Mouse (Mus musculus) small intestine, adult 2 months (tissue): ENCODE results near the gene Speg. TPM values are rescaled to one million over a fixed set of nuclear protein-coding genes. Genes with fewer than 3 reads are reported as not detected.

ENCODE experiments used
- H3K27ac ChIP-seq: fragments of 200-500 bp; 2 replicates; pipeline ENCODE4 v1.5.1; 2012; ENCODE audit warnings: low read depth, low read length, control low read depth, inconsistent platforms; ENCODE audit not compliant: insufficient read depth
- H3K27me3 ChIP-seq: fragments of 200-500 bp; 2 replicates; pipeline ENCODE4 v1.6.1; 2012; ENCODE audit warnings: mild to moderate bottlenecking, moderate library complexity, low read length, inconsistent platforms; ENCODE audit not compliant: control insufficient read depth, insufficient read depth
- H3K36me3 ChIP-seq: fragments of 200-500 bp; 2 replicates; pipeline ENCODE4 v1.6.1; 2012; ENCODE audit warnings: mild to moderate bottlenecking, low read length, control low read depth, inconsistent platforms; ENCODE audit not compliant: control insufficient read depth, insufficient read depth
- H3K4me1 ChIP-seq: fragments of 200-500 bp; 2 replicates; pipeline ENCODE4 v1.6.1; 2012; ENCODE audit warnings: low read length, inconsistent platforms, mixed read lengths; ENCODE audit not compliant: control insufficient read depth, insufficient read depth, insufficient read length
- H3K4me3 ChIP-seq: fragments of 200-500 bp; 2 replicates; pipeline ENCODE4 v1.5.1; 2012; ENCODE audit warnings: low read depth, mild to moderate bottlenecking, control low read depth, inconsistent platforms, low read length, moderate library complexity
- CTCF ChIP-seq: fragments of 200-500 bp; IDR thresholded peaks from 2 replicates; pipeline ENCODE4 v1.5.1; 2012; ENCODE audit warnings: low read depth, mild to moderate bottlenecking, control low read depth, inconsistent platforms, low read length, moderate library complexity, mixed read lengths; ENCODE audit not compliant: insufficient replicate concordance, insufficient read length; ENCODE audit errors: extremely low read depth
- POLR2A ChIP-seq: fragments of 200-500 bp; IDR thresholded peaks from 2 replicates; pipeline ENCODE4 v1.6.1; 2012; ENCODE audit warnings: low read depth, mild to moderate bottlenecking, control low read depth, inconsistent platforms, low read length, moderate library complexity
- WGBS: fragments of 180-500 bp; shearing (Covaris S2); methylation state at CpG from one replicate; pipeline ENCODE4 v1.1.7; 2018; 5-methylcytosine and 5-hydroxymethylcytosine counted together
- polyA plus RNA-seq: library from polyadenylated mRNA; depleted of rRNA; stranded (reverse); fragments of >200 nt; gene quantifications from 2 replicates; pipeline ENCODE4 v1.2.3, GENCODE M21; 2012

Speg gene
- polyA plus RNA-seq, 1 experiment = 23.2 TPM

DNA sequence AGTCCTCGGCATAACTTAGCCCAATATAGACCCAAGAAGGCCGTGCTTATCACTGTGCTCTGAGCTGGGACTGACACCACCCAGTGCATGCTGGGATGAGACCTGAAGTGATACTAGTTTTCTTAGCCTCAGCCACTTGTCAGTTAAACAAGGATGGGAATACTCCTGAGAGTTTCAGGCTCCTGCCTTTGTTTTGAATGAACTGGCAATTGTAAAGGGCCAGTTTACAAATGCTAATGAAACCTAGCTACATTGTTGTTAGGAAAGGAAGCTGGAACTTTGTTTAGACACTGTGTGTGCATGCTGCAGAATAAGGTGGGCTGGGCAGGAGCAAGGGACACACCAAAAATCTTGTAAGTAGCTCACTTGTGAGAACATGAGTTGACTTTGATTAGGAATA lies 5.9 kb downstream of the Speg start:
- TF ChIP-seq CTCF (no peak), POLR2A (no peak)
- Histone ChIP-seq H3K36me3 (no peaks in the 10 kb centered on the region), H3K27me3 (peaks cover 17% of the 10 kb centered on the region), H3K27ac (no peak overlapping the region), H3K4me1 (peaks cover 4% of the 10 kb centered on the region; the same call in 1 of the 2 replicates), H3K4me3 (no peak overlapping the region)
- 28% methylated on average over 2 of the region's 2 CpGs for WGBS

DNA sequence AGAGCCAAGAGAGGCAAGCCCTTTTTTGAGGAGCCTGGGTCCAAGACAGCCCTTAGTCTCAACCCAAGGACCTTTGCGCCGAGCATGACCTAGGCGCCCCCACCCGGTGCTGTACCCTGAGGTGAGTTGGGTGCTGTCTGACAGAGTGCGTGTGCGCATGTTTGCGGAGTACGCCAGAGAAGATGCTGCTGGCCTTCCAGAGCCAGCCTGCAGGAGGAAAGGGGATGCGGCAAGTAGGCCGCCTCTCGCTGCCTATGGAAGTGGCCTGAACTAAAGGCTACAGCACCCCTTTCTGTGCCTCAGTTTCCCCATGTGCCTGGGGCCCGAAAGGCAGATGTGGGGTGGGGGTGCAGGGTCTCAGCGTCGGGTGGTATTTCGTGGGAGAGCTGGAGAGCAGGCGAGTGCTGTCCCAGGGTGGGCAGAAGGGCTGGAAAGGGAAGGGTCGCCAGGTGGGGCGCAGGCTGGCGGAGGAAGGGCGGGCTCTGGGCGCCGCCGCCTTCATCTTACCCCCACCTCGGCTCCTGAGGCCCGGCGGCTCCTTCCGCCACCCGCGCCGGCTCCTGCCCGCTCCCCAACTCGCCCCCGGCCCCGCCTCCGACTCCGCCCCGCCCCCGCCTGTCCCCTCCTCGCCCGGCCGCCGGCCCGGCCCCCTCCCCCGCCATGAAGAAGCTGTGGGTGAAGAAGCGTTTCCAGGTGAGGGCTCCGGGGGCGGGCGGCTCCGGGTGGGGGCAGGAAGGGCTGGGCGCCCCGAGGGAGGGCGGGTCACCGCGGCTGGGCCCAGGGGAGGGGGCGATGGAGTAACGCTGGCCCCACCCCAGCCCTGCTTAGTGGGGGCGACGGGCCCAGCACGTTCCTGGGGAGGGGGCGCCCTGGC lies 6.6 kb downstream of the Speg start:
- peaks cover 17% of the 10 kb centered on the region for H3K27me3 ChIP-seq
- 10% methylated on average over 49 of the region's 60 CpGs for WGBS
- H3K27ac ChIP-seq = peak overlapping the region; percentile 68
- H3K4me3 ChIP-seq = peak overlapping the region; percentile 62
- H3K36me3 ChIP-seq = no peaks in the 10 kb centered on the region
- TF ChIP-seq POLR2A (no peak), CTCF (no peak)
- H3K4me1 ChIP-seq = peaks cover 4% of the 10 kb centered on the region; the same call in 1 of the 2 replicates

DNA sequence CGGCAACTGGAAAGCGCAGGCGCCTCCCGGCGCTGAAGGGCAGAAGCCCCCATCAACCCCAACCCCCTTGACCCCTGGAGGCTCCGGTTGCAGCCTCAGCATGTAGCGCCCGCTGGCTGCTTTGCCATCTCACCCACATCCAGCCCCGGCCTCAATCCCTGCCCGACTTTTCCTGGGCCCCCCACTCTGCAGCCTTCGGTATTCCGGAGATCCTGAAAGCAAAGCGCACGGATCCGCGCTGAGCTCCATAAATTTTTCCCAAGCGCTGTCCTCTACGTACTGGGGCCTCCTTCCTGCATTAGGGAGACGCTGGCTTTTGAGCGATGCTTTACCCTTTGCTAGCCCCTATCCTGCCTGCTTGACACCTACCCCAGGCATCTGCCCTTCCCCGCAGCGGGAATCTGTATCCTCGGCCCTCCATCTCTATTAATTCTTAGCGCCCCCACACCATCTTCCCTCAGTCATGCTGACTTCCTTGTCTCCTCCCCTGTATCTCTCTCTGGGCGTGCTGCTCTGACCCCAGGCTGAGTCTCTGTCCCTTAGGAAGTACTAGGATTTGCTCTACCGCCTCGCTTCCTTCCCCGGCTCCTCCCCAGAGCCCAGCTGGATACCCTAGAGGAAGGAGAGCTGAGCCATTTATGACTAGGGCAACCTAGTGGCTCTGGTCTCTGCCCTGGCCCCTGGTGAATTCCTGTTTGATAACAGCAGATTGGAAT lies 7.4 kb downstream of the Speg start:
- no peaks in the 10 kb centered on the region for H3K36me3 ChIP-seq
- H3K27ac ChIP-seq = peak overlapping the region; percentile 47; the same call in 1 of the 2 replicates
- peaks cover 4% of the 10 kb centered on the region; the same call in 1 of the 2 replicates for H3K4me1 ChIP-seq
- TF ChIP-seq POLR2A (no peak), CTCF (no peak)
- H3K4me3 ChIP-seq = peak overlapping the region; percentile 59
- WGBS = 4% methylated on average over 28 of the region's 28 CpGs
- peaks cover 24% of the 10 kb centered on the region for H3K27me3 ChIP-seq

DNA sequence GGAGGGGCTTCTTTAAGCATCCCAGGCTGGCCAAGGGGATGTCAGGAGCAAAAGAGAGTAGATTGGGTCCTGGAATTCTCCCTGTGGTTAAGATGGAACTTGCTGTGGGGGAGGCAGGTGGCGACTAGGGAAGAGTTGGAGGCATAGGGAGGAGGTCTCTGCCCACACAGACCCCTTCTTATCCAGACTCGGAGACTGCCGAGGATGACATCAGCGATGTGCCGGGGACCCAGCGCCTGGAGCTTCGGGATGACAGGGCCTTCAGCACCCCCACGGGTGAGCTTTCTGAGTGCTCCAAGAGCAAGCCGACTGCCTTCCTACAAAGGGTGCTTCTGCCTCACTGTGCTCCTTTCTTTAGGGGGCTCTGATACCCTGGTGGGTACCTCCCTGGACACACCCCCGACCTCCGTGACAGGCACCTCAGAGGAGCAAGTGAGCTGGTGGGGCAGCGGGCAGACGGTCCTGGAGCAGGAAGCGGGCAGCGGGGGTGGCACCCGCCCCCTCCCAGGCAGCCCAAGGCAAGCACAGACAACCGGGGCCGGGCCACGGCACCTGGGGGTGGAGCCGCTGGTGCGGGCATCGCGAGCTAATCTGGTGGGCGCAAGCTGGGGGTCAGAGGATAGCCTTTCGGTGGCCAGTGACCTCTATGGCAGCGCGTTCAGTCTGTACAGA lies 9.5 kb downstream of the Speg start:
- no peak for TF ChIP-seq POLR2A
- TF ChIP-seq CTCF = no peak
- Histone ChIP-seq H3K4me1 (peaks cover 4% of the 10 kb centered on the region; the same call in 1 of the 2 replicates), H3K4me3 (no peak overlapping the region), H3K36me3 (no peaks in the 10 kb centered on the region), H3K27me3 (peaks cover 36% of the 10 kb centered on the region), H3K27ac (no peak overlapping the region)
- WGBS = 85% methylated on average over 27 of the region's 27 CpGs

DNA sequence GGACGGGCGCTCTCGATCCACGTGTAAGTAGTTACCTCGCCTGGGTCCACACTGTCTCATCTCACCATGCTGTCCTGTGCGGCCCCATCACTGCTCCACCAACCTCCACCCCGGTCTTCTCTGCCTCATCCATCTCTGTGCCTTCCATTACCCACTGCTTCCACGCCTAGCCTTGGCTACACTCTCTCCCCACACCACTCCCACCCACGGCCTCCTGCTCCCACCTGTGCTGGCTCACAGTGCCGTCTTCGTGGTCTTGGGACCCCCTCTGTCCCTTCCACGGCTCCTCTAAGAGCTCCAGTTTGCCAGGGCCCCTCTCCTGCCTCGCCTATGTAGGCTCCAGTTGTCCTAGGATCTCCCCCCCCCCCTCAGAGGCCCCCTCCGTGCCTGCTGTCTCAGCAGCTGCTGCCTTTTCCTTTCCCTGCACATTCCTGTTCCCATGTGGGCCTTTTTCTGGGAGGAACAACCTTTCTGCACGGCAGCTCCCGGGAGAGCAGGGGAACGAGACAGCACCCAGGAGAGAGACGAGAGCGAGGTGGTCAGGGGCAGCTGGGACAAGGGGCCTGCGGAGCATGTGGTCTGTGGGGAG lies 10.1 kb downstream of the Speg start:
- no peak for TF ChIP-seq CTCF
- no peak for TF ChIP-seq POLR2A
- H3K27me3 ChIP-seq = peaks cover 36% of the 10 kb centered on the region
- no peak overlapping the region for H3K4me3 ChIP-seq
- no peaks in the 10 kb centered on the region for H3K36me3 ChIP-seq
- 70% methylated on average over 20 of the region's 20 CpGs for WGBS
- peaks cover 4% of the 10 kb centered on the region; the same call in 1 of the 2 replicates for H3K4me1 ChIP-seq
- no peak overlapping the region for H3K27ac ChIP-seq

DNA sequence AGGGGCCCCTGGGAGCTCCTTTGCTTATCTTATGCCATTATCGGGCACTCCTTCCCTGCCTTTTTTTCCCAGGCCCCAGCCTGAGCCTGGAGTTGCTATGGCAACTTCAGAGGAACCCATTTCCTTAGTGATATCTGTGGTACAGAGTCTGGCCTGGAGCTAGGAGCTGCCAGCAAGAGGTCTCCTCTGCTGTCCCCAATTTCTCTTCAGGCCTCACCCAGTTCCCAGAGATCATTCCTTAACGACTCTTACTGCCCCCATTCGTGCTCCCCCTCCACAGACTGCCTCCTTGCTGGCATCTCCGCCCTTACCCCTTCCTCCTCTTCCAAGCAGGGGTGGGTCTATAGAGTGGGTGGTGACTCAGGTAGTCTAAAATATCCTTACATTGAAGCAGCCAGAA lies 11.1 kb downstream of the Speg start:
- H3K36me3 ChIP-seq = no peaks in the 10 kb centered on the region
- no peak for TF ChIP-seq CTCF
- no peak for TF ChIP-seq POLR2A
- H3K4me3 ChIP-seq = no peak overlapping the region
- peaks cover 36% of the 10 kb centered on the region for H3K27me3 ChIP-seq
- peaks cover 4% of the 10 kb centered on the region; the same call in 1 of the 2 replicates for H3K4me1 ChIP-seq
- 35% methylated on average over 4 of the region's 4 CpGs for WGBS
- H3K27ac ChIP-seq = no peak overlapping the region
